Mouse (Mus musculus) embryo, embryonic 9.5 days (tissue): ENCODE measurements around the gene Gng7.
"Not testable (repeated sequence)": the region's sequence is repeated elsewhere in the genome, so short reads cannot be mapped to it uniquely, and the experiment has no call there.

Experiments used
- DNase-seq: peaks from one replicate; pipeline ENCODE4 v3.0.0-alpha.2; 2017; ENCODE audit errors: extremely low spot score

Gng7 gene

GRCm38 (mm10) chr10:80994621-80995020 is 20.1 kb downstream of the Gng7 start:
- DNase-seq = no peak

DNA sequence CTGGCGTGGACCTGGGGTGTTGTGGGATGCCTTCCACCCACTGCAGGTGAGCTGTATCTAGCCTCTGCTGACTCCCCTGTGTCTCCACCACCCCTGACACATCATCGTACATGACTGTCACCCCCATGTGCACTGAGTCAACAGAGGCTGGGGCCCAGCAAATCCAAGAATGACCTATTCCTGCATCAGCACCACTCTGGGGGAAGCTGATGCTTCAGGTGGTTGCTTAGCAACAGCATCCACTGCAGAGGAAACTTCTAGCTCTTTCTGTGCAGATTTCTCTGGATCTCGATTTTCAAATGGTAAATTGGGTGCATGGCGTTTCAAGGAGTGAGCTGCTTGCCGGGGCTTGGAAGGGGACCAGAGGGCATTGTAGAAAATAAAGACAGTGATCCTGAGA is 21.5 kb downstream of the Gng7 start:
- no peak for DNase-seq

DNA sequence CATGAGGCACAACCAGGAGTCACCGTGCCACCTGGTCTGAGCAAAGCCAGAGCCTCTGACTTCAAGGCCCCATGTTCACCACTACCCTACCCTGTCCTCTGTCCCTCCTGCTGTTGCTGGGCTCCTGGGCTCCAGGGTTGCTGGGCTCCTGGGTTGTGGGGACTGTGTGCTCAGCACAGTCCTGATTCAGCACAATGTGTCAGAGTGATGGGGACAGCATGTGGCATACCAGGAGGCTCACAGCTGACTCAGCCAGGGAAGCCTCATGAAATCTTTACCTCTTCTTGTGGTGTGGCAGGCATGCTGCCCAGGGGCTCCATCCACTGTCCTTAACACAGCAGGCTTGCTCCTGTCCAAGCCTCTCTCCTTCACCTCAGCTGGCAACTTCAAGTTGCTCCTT is 22.8 kb downstream of the Gng7 start:
- DNase-seq = no peak

DNA sequence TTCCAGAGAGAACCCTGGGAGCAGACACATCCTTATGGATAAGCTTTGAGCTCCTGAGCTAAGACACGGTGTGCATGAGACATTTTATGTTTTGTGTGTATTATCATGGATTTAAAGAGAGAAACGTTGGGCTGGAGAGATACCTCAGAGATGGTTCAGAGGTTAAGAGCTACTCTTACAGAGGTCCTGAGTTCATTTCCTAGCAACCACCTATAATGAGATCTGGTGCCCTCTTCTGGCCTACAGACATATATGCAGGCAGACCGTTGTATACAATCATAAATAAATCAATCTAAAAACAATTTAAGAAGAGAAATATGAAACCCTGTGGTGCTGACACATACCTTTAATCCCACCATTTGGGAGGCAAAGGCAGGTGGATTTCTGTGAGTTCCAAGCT is 23.7 kb downstream of the Gng7 start:
- DNase-seq = peak; percentile 21

DNA sequence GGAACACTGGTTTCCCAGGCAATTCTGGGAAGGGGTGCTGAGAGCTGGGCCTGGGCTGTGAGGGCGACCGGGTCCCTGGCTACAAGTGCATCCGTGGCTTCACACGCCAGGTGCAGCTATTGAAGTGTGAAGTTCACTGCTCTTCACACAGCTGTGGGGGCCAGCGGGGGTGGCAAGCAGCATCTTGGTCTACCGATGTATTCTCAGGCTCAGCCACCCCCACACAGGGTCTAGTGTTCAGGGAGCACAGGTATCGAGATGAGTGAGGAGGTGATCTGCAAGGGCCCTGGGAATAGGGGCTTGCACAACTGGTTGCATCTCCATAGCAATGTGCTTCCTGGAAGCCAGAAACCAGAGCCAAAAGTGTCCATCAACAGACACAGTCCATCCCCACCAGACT is 24.3 kb downstream of the Gng7 start:
- no peak for DNase-seq

GRCm38 (mm10) chr10:80989854-80990253 is 24.9 kb downstream of the Gng7 start:
- not testable (repeated sequence) for DNase-seq

- no peak for DNase-seq
Observed at GRCm38 (mm10) chr10:80989446-80989845, 25.3 kb downstream of the Gng7 start.

GRCm38 (mm10) chr10:80987709-80988441 is 26.9 kb downstream of the Gng7 start:
- peak; percentile 82 for DNase-seq

DNA sequence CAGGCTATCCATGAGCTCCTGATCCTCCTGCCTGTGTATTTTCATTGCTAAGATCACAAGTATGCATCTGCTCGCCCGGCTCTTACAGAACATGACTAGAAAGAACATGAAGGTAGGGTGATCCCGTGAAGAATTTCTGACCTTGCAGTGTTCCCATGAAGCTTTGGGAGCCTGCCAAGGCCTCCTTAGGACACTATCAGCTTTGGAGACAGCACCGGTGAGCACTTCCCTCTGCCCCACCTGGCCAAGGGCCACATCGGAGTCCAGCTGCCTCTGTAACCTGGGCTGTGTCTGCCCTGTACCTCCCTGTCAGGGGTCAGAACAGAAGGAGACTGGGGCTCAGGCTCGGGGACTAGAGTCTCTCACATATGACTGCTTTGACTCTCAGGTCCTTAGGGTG is 28.0 kb downstream of the Gng7 start:
- no peak for DNase-seq

DNA sequence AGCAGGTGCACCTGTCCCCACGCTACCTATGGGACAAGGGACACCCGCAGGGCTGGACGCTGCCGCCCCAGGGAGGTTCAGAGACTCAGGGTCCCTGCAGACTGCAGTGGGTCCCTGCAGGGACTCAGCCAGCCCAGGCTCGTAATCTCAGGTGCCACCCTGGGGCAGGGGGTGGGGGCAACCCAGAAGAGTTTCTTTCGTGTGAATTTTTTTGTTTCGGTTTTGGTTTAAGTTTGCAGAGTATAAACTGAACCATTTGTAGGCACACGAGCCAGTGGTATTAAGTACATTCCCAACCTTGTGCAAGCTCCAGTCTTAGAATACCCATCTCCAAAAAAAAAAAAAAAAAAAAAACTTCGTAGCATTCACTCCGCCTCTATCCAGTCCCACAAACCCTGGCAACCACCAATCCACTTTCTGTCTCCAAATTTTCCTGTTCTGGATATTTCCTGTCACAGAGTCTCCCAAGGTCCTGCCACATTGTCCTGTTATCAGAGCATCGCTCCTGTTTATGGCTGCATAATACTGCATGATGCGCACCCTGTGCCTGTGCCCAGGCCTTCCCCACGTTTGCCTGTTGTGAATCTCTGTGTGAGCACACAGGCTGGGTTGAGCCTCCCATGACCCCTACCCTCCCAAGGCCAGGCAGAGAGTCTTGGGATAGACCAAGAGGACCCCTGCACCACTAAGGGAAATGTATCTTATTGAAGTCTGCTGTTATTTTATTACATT is 28.6 kb downstream of the Gng7 start:
- DNase-seq = no peak

- no peak for DNase-seq
Observed at GRCm38 (mm10) chr10:80985241-80985969, 29.3 kb downstream of the Gng7 start.

DNA sequence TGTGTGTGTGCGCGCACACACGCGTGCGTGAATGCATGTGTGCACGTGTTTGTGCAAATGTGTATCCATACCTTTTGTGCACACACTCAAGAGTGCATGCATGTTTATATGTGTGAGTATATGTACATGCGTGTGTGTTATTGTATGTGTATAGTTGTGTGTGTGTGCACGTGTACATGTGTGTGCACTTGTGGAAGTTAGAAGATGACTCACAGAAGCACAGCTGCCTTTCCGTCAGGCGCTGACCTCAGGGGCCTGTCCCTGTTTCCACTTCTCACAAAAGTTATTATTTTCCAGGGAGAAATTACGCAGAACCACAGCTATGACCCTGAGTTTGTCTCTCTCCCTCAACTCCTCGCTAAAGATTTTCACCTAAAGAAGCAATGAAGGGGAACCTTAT is 30.5 kb downstream of the Gng7 start:
- no peak for DNase-seq

GRCm38 (mm10) chr10:80982381-80982780 is 32.4 kb downstream of the Gng7 start:
- no peak for DNase-seq

DNA sequence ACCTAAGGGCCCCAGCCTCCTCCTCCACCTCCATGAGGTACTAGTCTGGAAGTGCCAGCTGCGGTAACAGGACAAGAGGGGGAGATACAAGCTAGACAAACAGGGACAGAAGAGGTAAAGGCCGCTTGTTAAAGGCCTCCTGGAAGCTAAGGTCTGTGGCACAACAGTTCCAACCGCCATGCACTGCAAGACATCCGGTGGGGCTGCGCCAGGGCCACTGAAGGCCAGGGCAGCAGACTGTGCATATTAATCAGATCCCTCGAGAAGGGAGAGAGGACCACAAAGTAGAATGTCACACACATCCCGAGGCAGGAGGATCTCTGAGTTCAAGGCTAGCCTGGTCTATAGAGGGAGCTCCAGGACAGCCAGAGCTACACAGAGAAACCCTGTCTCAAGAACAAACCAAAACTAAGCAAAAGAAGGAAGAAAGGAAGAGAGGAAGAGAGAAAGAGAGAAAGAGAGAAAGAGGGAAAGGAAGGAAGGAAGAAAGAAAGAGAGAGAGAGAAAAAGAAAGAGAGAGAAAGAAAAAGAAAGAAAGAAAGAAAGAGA is 33.1 kb downstream of the Gng7 start:
- DNase-seq = no peak

DNA sequence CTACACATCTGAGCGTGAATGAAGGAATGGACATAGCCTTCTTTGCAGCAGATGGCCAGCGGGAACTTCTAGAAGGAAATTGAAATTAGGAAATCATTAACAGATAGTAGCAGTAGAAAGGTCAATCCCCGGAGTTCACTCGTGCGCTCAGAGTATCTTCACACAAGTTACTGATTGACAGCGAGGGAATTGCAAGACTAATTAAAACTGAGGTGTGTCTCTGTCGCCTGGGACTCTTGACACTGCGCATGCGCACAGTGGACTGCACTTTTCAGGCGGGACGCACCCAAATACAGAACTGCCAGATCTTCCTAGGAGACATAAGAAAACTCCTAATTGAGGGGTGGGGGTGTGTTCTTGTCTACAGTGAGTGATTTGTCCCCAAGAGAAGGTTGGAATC is 39.3 kb downstream of the Gng7 start:
- no peak for DNase-seq

DNA sequence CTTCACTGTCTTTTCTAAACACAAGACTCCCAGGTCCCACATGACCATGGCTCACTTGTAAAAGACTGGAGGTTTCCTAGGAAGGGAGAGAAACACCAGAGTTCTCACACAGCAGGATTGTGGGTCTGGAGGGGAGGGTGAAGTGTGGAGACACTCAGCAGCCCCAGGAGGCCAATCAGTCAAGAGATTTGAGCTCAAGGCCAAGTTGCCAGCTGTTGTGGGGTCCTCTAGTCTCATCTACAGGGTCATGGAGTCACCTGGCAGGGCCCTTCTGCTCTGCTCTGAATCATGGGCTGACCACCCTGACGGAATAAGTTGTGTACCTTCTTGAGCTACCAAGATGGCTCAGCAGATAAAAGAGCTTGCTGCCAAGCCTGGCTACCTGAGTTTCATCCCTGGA is 41.0 kb downstream of the Gng7 start:
- DNase-seq = no peak

DNA sequence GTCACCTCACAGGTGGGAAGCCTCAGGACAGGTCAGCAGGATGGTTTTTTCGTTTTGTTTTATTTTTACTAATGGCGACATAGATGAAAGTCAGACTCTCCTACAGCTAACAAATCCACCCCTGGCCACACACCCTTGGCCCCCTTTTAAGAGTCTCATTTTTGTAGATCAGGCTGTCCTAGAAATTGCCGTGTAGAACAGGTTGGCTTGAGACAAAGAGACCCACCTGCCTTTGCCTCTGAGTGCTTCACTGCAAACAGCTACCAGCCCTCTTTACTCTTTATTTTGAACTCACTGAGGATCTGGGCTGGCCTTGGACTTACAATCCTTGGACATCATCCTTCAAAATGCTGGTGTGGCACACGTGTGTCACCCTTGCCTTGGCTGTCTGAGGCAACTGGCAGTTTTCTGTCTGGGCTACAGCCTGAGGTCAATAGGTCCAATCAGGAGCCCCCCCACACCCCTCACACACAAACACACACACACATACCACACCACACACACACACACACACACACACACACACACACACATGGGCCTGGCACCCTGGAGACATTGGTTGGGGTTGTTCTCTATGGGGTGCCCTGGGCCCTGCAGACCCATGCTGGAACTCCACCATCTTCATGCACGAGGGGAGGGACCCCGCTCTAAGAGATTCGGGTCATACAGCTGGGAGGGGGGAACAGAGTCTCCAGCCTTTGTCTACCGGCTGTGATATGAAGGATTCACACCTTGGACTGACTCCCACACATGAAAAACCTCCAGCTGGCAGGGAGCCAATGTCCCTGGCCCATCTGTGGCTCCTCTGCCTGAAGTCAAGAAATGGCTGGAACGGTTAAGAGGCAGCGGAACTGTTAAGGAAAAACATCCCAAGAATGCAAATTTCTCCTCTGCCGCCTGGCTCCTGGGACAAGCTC is 42.4 kb downstream of the Gng7 start:
- DNase-seq = no peak

GRCm38 (mm10) chr10:80971533-80971932 is 43.2 kb downstream of the Gng7 start:
- no peak for DNase-seq

- DNase-seq = no peak
Observed at GRCm38 (mm10) chr10:80970159-80970558, 44.6 kb downstream of the Gng7 start.

DNA sequence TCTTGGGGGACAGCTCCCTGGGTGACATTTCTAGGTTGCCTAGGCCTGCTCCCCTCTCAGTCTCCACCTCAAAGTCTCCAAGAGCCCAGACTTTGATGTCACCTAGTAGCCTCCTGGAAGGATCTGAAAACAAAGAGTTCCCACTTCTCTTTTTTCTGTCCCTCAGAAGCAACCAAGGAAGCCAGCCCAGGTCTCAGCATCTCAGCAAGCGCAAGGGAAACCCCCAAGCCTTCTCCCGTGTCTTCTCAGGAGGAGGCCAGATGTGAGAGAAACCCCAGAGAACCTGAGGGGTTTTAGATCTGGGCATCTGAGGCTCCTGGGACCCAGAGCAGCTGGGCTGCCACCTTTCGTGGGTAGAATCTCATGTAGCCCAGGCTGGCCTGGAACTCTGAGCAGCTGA is 45.4 kb downstream of the Gng7 start:
- no peak for DNase-seq

- no peak for DNase-seq
Observed at GRCm38 (mm10) chr10:80968106-80968505, 46.6 kb downstream of the Gng7 start.
